Mouse (Mus musculus) cortical plate, adult 2 months (tissue): ENCODE measurements around the gene Ccl9. TPM values are rescaled to one million over a fixed set of nuclear protein-coding genes. Genes with fewer than 3 reads are reported as not detected.

Experiments
- H3K27ac ChIP-seq: fragments of 200-500 bp; 2 replicates; pipeline ENCODE4 v1.5.1; 2012; ENCODE audit warnings: low read length, control low read depth, inconsistent platforms; ENCODE audit not compliant: insufficient read depth
- H3K4me1 ChIP-seq: fragments of 200-500 bp; 2 replicates; pipeline ENCODE4 v1.6.1; 2011; ENCODE audit warnings: low read length; ENCODE audit not compliant: control insufficient read depth, insufficient read depth
- H3K4me3 ChIP-seq: fragments of 200-500 bp; 2 replicates; pipeline ENCODE4 v1.5.1; 2011; ENCODE audit warnings: mild to moderate bottlenecking, low read length, control low read depth; ENCODE audit not compliant: insufficient read depth
- CTCF ChIP-seq: fragments of 200-500 bp; IDR thresholded peaks from 2 replicates; pipeline ENCODE4 v1.5.1; 2011; ENCODE audit warnings: mild to moderate bottlenecking, control low read depth, low read length; ENCODE audit not compliant: insufficient read depth; ENCODE audit errors: extremely low read depth
- POLR2A ChIP-seq: fragments of 200-500 bp; IDR thresholded peaks from 2 replicates; pipeline ENCODE4 v1.6.1; 2011; ENCODE audit warnings: mild to moderate bottlenecking, low read length, control low read depth; ENCODE audit not compliant: insufficient read depth; ENCODE audit errors: extremely low read depth
- polyA plus RNA-seq: library from polyadenylated mRNA; depleted of rRNA; stranded (reverse); fragments of >200 nt; gene quantifications from 2 replicates; pipeline ENCODE4 v1.2.3, GENCODE M21; 2012; rRNA removed

The Ccl9 gene
- 1.7 and 2.1 TPM in 2 replicates for polyA plus RNA-seq

DNA sequence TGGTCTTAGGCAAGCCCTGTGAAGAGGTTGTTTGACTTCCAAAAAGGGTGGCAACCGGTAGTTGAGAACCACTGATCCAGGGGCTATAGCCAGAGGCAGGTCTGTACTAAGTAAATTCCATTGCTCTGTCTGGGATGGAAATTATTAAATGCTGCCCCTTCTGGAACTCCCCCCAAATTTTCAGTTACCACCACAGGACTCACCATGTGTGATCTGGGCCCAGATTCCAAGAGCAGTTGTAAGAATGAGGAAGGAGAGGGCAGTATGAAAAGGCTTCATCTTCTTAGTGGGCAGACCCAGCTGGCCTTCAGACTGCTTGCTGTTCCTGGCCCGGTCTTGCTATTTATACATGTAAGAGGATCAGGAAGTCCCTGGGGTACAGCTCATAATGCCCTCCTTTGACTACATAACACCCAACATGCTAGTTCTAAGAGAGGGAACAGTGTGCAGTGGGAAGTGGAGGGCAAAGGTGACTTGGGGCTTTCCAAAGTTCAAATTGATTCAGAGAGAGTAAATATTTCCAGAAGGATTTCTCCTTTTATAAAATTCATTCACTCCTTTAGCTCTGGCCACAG lies at the start of gene Ccl9:
TSS of gene Ccl9 (minus strand) at position 451 of the 575 bp plus-strand sequence.
- no peak for TF ChIP-seq POLR2A
- no peak for TF ChIP-seq CTCF
- no peak within 1 kb of the TSS for H3K27ac ChIP-seq
- no peak within 1 kb of the TSS for H3K4me3 ChIP-seq
- no peaks in the 10 kb centered on the region for H3K4me1 ChIP-seq

DNA sequence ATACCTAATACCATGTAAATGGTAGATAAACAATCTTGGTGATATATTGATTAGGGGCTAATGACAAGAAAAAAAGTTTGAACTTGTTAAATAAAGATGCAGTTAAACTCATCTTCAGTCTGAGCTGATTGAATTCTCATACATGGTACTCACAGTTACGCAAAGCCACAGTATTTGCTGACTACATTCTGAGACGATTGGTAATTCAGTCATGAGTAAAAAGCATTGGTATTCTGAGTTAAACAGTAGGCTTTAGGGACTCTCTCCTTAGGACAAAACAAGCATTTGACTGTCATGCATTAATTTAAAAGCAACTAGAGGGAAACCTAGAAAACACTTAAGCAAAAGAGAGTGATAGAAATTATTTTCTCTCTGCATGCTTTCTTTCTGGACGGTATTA lies 45.1 kb upstream of the Ccl9 start:
- no peak overlapping the region for H3K4me3 ChIP-seq
- no peak for TF ChIP-seq CTCF
- TF ChIP-seq POLR2A = no peak
- H3K4me1 ChIP-seq = no peaks in the 10 kb centered on the region
- H3K27ac ChIP-seq = no peak overlapping the region

DNA sequence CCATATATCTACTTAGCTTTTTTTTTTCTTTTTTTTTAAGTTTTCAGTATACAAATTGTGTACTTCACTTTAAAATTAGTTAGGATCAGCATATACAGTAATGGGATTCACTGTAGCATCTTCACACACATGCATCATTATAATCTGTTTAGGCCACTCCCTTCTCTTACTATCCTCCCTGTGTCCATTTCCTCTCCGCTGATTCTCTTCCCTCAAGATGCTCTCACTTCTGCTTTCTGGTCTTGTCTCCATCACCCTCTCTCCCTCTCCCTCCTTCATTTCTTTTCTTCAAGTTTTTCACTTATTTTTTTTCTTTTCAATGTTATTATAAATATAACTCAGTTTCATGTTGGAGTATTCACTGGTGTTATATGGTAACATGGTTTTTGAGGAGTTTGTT lies 40.6 kb upstream of the Ccl9 start:
- TF ChIP-seq CTCF (no peak), POLR2A (no peak)
- no peak overlapping the region for H3K27ac ChIP-seq
- no peaks in the 10 kb centered on the region for H3K4me1 ChIP-seq
- no peak overlapping the region for H3K4me3 ChIP-seq

DNA sequence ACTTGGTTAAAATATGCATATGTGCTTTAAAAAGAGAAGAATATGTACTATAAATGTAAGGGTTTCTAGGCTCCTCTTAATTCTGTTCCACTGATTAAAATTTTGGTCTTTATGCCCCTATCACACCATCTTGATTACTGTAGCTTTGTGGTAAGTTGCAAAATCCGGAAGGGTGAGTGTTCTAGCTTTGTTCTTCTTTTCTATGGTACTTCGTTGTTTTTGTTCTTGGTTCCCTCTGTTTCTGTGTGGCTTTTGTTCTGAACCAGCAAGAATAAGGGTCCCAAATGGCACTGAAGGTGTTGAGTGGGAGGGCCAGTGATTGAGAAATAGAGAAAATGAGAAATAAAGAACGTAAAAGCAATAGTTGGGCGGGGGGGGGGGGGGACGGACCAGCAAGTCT lies 39.8 kb upstream of the Ccl9 start:
- TF ChIP-seq POLR2A (no peak), CTCF (no peak)
- no peak overlapping the region for H3K27ac ChIP-seq
- H3K4me3 ChIP-seq = no peak overlapping the region
- H3K4me1 ChIP-seq = no peaks in the 10 kb centered on the region

DNA sequence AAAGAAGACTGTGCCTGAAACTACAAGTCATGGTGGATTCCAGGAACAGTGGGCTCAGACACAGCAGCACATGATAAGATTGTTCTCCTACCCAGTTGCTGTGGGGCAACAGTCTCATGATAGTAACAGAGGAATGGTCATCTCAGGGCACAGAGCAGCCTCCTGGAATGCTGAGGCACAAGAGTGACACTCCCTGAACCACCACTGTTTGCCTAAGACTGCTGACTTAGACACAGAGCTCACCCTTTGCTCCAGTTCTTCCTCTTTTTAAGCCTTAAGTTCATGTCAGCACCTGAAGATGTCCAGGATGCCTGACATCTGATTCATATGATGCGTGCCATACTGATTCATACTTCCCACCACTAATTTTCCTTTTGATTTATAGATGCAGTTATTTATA lies 38.1 kb upstream of the Ccl9 start:
- H3K4me1 ChIP-seq = no peaks in the 10 kb centered on the region
- H3K4me3 ChIP-seq = no peak overlapping the region
- no peak for TF ChIP-seq CTCF
- H3K27ac ChIP-seq = no peak overlapping the region

DNA sequence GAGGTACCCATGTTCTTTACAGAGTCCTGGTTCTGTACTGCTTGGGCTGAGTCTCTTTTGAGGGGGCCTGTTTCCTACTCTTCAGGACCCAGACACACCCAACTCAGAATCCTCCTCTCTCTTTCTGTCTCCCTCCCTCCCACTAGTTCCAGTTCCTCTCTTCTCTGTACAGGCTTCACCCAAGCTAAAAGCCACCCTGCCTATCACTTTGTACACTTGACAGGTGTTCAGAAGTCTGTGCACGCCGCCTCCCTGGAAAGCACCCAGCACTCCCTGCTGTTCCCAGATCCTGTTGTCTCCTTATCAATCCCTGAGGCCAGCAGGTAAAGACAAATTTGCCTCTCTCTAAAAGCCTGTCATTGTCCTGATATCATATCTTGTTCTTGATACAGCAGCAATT lies 32.5 kb upstream of the Ccl9 start:
- TF ChIP-seq CTCF (no peak), POLR2A (no peak)
- Histone ChIP-seq H3K4me1 (no peaks in the 10 kb centered on the region), H3K27ac (no peak overlapping the region), H3K4me3 (no peak overlapping the region)

DNA sequence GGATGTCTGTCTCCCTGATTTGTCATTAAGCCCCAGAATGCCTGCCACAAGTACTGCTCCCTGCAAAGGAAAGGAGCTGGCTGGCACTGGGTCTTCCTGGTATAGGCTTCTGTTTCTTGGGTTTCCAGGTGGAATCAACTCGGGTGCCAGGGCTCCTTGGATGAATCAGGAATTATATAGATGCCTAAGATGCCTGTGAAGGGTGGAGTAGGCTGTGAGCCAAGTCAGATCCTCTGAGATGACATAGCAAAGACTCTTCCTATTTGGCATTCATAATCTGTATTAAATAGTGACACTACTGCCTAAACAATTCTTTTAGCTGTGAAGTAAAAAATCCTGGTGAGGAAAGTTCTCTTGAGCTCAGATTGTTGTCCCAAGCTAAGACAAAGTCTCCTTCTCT lies 28.0 kb upstream of the Ccl9 start:
- H3K4me3 ChIP-seq = no peak overlapping the region
- no peak for TF ChIP-seq POLR2A
- TF ChIP-seq CTCF = no peak
- no peak overlapping the region for H3K27ac ChIP-seq
- no peaks in the 10 kb centered on the region for H3K4me1 ChIP-seq

DNA sequence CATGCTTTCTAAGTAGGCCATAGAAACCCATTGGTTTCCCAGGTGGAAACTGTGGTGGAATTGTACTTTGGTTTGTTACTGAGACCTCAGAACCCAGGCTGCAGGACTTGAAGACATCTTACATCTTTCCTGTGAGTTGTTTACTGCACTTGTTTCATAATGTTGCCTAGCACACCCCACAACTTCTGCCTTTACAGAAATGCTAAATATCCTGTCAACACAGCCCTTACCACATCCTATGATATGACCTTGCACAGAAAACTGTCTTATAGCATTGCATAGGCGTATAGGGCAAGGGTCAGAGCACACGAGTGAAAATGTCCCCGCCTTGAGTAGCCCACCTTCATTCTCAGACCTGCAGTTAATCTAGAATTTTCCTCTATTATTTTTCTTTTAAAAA lies 27.1 kb upstream of the Ccl9 start:
- TF ChIP-seq CTCF (no peak), POLR2A (no peak)
- Histone ChIP-seq H3K4me1 (no peaks in the 10 kb centered on the region), H3K27ac (no peak overlapping the region), H3K4me3 (no peak overlapping the region)

DNA sequence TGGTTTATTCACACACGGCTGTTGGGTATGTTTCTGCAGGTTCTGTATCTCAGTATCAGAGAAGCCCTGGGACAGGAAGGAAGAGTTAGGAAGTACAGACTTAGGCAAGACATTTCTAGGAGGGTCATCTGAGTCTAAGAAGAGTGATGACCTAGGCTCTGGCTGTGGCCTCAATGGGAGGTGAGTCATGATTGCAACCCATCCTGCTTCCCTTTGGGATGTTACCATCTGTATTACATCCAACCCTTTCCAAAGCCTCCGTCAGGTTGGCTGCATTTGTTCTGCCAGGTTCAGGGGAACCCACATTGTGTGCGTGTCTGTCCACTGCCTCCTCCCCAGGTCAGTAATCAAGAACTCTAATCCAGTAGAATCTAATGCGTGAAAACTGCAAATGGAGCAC lies 26.3 kb upstream of the Ccl9 start:
- Histone ChIP-seq H3K27ac (no peak overlapping the region), H3K4me1 (no peaks in the 10 kb centered on the region), H3K4me3 (no peak overlapping the region)
- TF ChIP-seq CTCF = no peak
- no peak for TF ChIP-seq POLR2A

DNA sequence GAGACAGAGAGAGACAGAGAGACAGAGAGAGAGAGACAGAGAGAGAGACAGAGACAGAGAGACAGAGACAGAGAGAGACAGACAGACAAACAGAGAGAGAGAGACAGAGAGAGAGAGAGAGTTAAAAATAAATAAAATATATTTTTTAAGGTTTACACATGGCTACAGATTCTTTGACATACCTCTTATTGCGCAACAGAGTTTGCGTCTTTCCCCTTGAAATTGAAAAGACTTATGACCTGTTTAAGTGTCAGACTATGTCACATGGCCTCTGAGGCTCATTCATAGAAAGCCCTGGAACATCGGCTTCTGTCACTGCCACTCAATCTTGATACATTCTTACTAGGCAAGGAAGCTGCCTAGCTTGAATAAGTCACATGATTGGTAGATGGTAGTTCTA lies 25.0 kb upstream of the Ccl9 start:
- H3K4me3 ChIP-seq = no peak overlapping the region

DNA sequence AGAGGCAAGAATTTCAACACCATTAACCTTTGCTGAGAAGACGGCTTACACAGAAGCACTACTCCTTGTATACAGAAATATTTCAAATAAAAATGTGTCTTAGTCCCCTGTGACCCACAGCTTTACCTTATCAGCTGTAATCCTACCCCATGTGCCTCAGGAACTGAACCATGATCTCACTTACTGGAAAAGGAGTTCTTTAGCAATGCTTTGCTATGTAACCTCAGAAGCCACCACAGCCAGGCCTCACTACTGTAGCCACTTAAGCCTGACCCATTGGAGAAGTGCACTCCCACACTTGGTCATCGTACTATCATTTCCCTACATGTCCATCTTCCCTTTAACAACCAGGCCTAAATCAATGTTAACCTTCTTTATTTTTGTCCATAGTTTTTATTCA lies 22.1 kb upstream of the Ccl9 start:
- Histone ChIP-seq H3K4me1 (no peaks in the 10 kb centered on the region), H3K27ac (no peak overlapping the region), H3K4me3 (no peak overlapping the region)
- TF ChIP-seq POLR2A = no peak
- TF ChIP-seq CTCF = no peak

More for the DNA sequence above, 25.0 kb upstream of the Ccl9 start:
- TF ChIP-seq POLR2A = no peak
- no peak for TF ChIP-seq CTCF
- Histone ChIP-seq H3K4me1 (no peaks in the 10 kb centered on the region), H3K27ac (no peak overlapping the region)
